Mouse (Mus musculus): Measurements from ENCODE around the gene Rlf.

DNA sequence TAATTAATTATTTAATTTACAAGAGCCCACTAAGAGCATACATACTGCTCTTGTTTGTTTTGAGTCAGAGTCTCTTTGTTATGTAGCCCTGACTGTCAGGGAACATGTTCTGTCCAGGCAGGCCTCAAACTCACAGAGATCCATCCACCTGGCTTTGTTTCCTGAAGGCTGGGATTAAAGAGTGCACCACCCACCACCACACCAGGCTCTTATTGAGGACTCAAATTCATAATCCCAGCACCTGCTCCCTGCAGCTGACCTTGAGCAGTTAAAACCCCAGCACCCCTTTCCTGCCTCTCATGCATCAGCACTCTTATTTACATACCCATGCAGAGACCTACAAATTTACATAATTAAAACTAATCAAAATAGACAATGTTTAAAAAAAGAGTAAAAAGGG, 20.1 kb downstream of the Rlf start:
- no peak for TF ChIP-seq CTCF (IDR thresholded peaks at IDR 0.05; ENCODE audit: low read depth, low read length)
- TF ChIP-seq POLR2A (IDR thresholded peaks at IDR 0.05; ENCODE audit: borderline replicate concordance, low read depth, low read length) = no peak

All from bone marrow macrophage, adult 2 months (primary cell).